Mouse (Mus musculus) hindbrain, embryonic 11.5 days (tissue): ENCODE measurements around the gene Hrasls. TPM values are rescaled to one million over a fixed set of nuclear protein-coding genes. Genes with fewer than 3 reads are reported as not detected.

ENCODE experiments used
- ATAC-seq: fragments of 200-750 bp; cut with Nextera tagmentation; 2 replicates; pipeline ENCODE4 v1.8.0; 2017; ENCODE audit warnings: mild to moderate bottlenecking, moderate TSS enrichment, moderate library complexity; ENCODE audit not compliant: low FRiP score
- DNase-seq: peaks from one replicate; pipeline ENCODE4 v3.0.0-alpha.2; 2015; ENCODE audit warnings: low spot score
- H3K27ac ChIP-seq: fragments of 300-500 bp; sonication (generic); 2 replicates; pipeline ENCODE4 v1.5.1; 2014; ENCODE audit warnings: mild to moderate bottlenecking, low read depth, low read length
- H3K27me3 ChIP-seq: fragments of 300-500 bp; sonication (generic); 2 replicates; pipeline ENCODE4 v1.6.1; 2014; ENCODE audit warnings: mild to moderate bottlenecking, low read length, moderate library complexity, mixed read lengths; ENCODE audit not compliant: control insufficient read depth, insufficient read depth
- H3K36me3 ChIP-seq: fragments of 300-500 bp; sonication (generic); 2 replicates; pipeline ENCODE4 v1.6.1; 2014; ENCODE audit warnings: mild to moderate bottlenecking, low read length, moderate library complexity, mixed read lengths; ENCODE audit not compliant: control insufficient read depth, insufficient read depth
- H3K4me1 ChIP-seq: fragments of 300-500 bp; sonication (generic); replicated peaks from 2 replicates; pipeline ENCODE4 v1.6.1; 2014; ENCODE audit warnings: low read length, mixed read lengths; ENCODE audit not compliant: control insufficient read depth, insufficient read depth
- H3K4me2 ChIP-seq: fragments of 300-500 bp; sonication (generic); replicated peaks from 2 replicates; pipeline ENCODE4 v1.6.1; 2014; ENCODE audit warnings: mild to moderate bottlenecking, low read depth, low read length
- H3K4me3 ChIP-seq: fragments of 300-500 bp; sonication (generic); 2 replicates; pipeline ENCODE4 v1.5.1; 2014; ENCODE audit warnings: low read depth, low read length
- H3K9ac ChIP-seq: fragments of 300-500 bp; sonication (generic); 2 replicates; pipeline ENCODE4 v1.6.1; 2014; ENCODE audit warnings: low read depth, low read length
- H3K9me3 ChIP-seq: fragments of 300-500 bp; sonication (generic); 2 replicates; pipeline ENCODE4 v1.6.1; 2016; ENCODE audit warnings: low read length; ENCODE audit not compliant: control insufficient read depth
- WGBS: fragments of 180-500 bp; shearing (Covaris S2); extraction: QIAGEN DNeasy Blood & Tissue Kit; methylation state at CpG from one replicate; pipeline ENCODE4 v1.1.7; 2014; 5-methylcytosine and 5-hydroxymethylcytosine counted together
- polyA plus RNA-seq: library from polyadenylated mRNA; unstranded; fragments of >200 nt; fragmentation: Nextera tagmentation; extraction: Ambion mirVana; gene quantifications from 2 replicates; pipeline ENCODE4 v1.2.1, GENCODE M21; 2014

Gene Hrasls
- polyA plus RNA-seq = 1.4 and 1.5 TPM in 2 replicates

- no peaks in the 10 kb centered on the region for H3K4me1 ChIP-seq
- H3K27me3 ChIP-seq = no peaks in the 10 kb centered on the region
- ATAC-seq = peak; percentile 87
- no peak within 1 kb of the TSS for H3K27ac ChIP-seq
- DNase-seq = peak; percentile 70
- no peaks in the 10 kb centered on the region for H3K36me3 ChIP-seq
- WGBS = 2% methylated on average over 39 of the region's 39 CpGs
- no peaks in the 10 kb centered on the region for H3K9me3 ChIP-seq
- peak within 1 kb of the TSS; percentile 60 for H3K9ac ChIP-seq
- H3K4me2 ChIP-seq = peak within 1 kb of the TSS; percentile 89
- H3K4me3 ChIP-seq = peak within 1 kb of the TSS; percentile 41
Observed at GRCm38 (mm10) chr16:29209605-29210411, at the start of gene Hrasls. Gene Hrasls, plus strand, starts transcription at chr16:29209695.

GRCm38 (mm10) chr16:29162271-29162670 is 47.2 kb upstream of the Hrasls start:
- Histone ChIP-seq H3K27ac (no peak overlapping the region), H3K4me1 (no peaks in the 10 kb centered on the region), H3K27me3 (no peaks in the 10 kb centered on the region), H3K4me2 (no peak overlapping the region), H3K4me3 (no peak overlapping the region), H3K9ac (no peak overlapping the region), H3K36me3 (no peaks in the 10 kb centered on the region), H3K9me3 (no peaks in the 10 kb centered on the region)
- 97% methylated on average over 4 of the region's 4 CpGs for WGBS
- DNase-seq = no peak
- ATAC-seq = no peak

- Histone ChIP-seq H3K27ac (no peak overlapping the region), H3K4me2 (no peak overlapping the region), H3K9me3 (no peaks in the 10 kb centered on the region), H3K4me1 (no peaks in the 10 kb centered on the region), H3K4me3 (no peak overlapping the region), H3K36me3 (no peaks in the 10 kb centered on the region), H3K9ac (no peak overlapping the region), H3K27me3 (no peaks in the 10 kb centered on the region)
- 75% methylated on average over 4 of the region's 4 CpGs for WGBS
- ATAC-seq = no peak
- no peak for DNase-seq
Observed at GRCm38 (mm10) chr16:29167051-29167450, 42.4 kb upstream of the Hrasls start.

GRCm38 (mm10) chr16:29171741-29172140 is 37.8 kb upstream of the Hrasls start:
- Histone ChIP-seq H3K27ac (no peak overlapping the region), H3K27me3 (no peaks in the 10 kb centered on the region), H3K4me2 (no peak overlapping the region), H3K9ac (no peak overlapping the region), H3K9me3 (no peaks in the 10 kb centered on the region), H3K36me3 (no peaks in the 10 kb centered on the region), H3K4me3 (no peak overlapping the region), H3K4me1 (no peaks in the 10 kb centered on the region)
- ATAC-seq (no peak), DNase-seq (no peak)
- WGBS = 88% methylated on average over 5 of the region's 5 CpGs

GRCm38 (mm10) chr16:29173201-29173600 is 36.3 kb upstream of the Hrasls start:
- no peak for ATAC-seq
- Histone ChIP-seq H3K36me3 (no peaks in the 10 kb centered on the region), H3K9ac (no peak overlapping the region), H3K27ac (no peak overlapping the region), H3K9me3 (no peaks in the 10 kb centered on the region), H3K4me2 (no peak overlapping the region), H3K27me3 (no peaks in the 10 kb centered on the region), H3K4me3 (no peak overlapping the region), H3K4me1 (no peaks in the 10 kb centered on the region)
- DNase-seq = no peak
- 95% methylated on average over 2 of the region's 2 CpGs for WGBS

- Histone ChIP-seq H3K9ac (no peak overlapping the region), H3K27ac (no peak overlapping the region), H3K36me3 (no peaks in the 10 kb centered on the region), H3K4me2 (no peak overlapping the region), H3K4me3 (no peak overlapping the region), H3K27me3 (no peaks in the 10 kb centered on the region), H3K4me1 (no peaks in the 10 kb centered on the region), H3K9me3 (no peaks in the 10 kb centered on the region)
- DNase-seq = no peak
- WGBS = 76% methylated on average over 6 of the region's 6 CpGs
- no peak for ATAC-seq
Observed at GRCm38 (mm10) chr16:29174831-29175350, 34.6 kb upstream of the Hrasls start.

GRCm38 (mm10) chr16:29192911-29193310 is 16.6 kb upstream of the Hrasls start:
- H3K9ac ChIP-seq = no peak overlapping the region
- no peak overlapping the region for H3K27ac ChIP-seq
- DNase-seq = no peak

GRCm38 (mm10) chr16:29193981-29194380 is 15.5 kb upstream of the Hrasls start:
- no peak overlapping the region for H3K27ac ChIP-seq
- no peak overlapping the region for H3K9ac ChIP-seq
- no peak overlapping the region for H3K4me2 ChIP-seq
- 63% methylated on average over 4 of the region's 4 CpGs for WGBS
- H3K4me1 ChIP-seq = no peaks in the 10 kb centered on the region; the same call in 1 of the 2 replicates
- H3K27me3 ChIP-seq = no peaks in the 10 kb centered on the region
- no peak overlapping the region for H3K4me3 ChIP-seq
- no peaks in the 10 kb centered on the region for H3K9me3 ChIP-seq
- DNase-seq (no peak), ATAC-seq (no peak)
- H3K36me3 ChIP-seq = no peaks in the 10 kb centered on the region

More at GRCm38 (mm10) chr16:29192911-29193310, 16.6 kb upstream of the Hrasls start:
- Histone ChIP-seq H3K4me2 (no peak overlapping the region), H3K36me3 (no peaks in the 10 kb centered on the region), H3K4me3 (no peak overlapping the region), H3K4me1 (no peaks in the 10 kb centered on the region; the same call in 1 of the 2 replicates), H3K9me3 (no peaks in the 10 kb centered on the region), H3K27me3 (no peaks in the 10 kb centered on the region)
- 32% methylated on average over 5 of the region's 5 CpGs for WGBS
- ATAC-seq = no peak

GRCm38 (mm10) chr16:29195156-29195555 is 14.3 kb upstream of the Hrasls start:
- Histone ChIP-seq H3K9me3 (no peaks in the 10 kb centered on the region), H3K27ac (no peak overlapping the region), H3K4me3 (no peak overlapping the region), H3K4me1 (no peaks in the 10 kb centered on the region; the same call in 1 of the 2 replicates), H3K27me3 (no peaks in the 10 kb centered on the region), H3K4me2 (no peak overlapping the region), H3K36me3 (no peaks in the 10 kb centered on the region), H3K9ac (no peak overlapping the region)
- no peak for DNase-seq
- no peak for ATAC-seq
- WGBS = 84% methylated on average over 1 of the region's 1 CpGs
